Mouse (Mus musculus) cerebellum, postnatal 10 days (tissue): ENCODE results near the gene Sub1.

Experiments used
- DNase-seq, 2 experiments: peaks; one replicate each; pipeline ENCODE4 v3.0.0; 2021; ENCODE audit warnings: mixed read lengths in 2 of 2

Gene Sub1

DNA sequence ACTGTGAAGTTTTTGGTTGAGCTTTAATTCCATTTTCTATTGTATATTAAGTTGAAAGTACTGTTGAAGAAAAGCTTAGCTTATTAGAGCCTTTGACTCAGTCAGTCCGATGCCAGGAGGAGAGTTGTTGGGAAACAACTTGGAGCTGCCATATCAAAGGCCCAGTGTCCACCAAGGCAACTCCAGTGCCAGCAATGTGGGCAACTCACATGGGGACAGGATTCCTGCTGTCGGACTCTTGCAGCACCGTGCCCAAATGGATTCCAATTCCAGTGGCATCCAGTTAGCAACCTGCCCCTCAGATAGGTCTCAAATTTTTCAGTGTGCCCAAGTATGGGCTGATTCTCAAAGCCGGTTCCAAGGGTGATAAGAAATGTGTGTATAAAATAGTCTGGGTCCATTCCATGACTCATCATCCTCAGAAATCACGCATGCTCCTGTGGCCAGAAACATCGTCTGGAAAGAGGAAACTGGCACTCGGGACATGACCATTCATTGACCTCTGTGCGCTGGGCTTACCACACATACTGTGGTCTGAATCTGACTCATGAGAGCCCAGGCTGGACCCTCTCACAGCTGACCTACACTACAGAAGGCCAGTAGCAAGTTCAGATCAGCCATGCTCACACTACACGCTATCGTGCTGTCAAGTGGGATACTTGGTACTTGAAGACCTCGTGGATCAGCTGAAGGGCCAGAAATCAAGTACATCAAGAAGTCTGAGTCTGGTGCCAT lies 32.8 kb downstream of the Sub1 start:
- no peak for DNase-seq

DNA sequence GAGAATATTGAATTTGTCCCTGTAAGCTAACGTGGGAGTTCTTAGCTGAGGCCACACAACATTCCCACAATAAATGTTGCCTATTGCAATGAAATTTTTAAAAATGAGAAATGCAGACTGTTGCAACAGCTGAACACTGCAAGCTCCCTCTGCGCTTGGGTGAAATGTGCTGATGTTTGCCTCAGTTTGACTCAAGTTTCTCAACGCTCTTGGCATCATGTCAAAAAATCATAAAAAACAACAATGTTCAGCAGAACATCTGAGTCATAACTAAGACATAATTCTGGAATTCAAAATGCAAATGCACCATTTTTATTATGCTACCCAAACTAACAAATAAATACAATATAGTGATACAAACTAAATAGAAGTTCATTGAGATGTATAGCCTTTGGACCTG lies 37.1 kb downstream of the Sub1 start:
- no peak for DNase-seq

DNA sequence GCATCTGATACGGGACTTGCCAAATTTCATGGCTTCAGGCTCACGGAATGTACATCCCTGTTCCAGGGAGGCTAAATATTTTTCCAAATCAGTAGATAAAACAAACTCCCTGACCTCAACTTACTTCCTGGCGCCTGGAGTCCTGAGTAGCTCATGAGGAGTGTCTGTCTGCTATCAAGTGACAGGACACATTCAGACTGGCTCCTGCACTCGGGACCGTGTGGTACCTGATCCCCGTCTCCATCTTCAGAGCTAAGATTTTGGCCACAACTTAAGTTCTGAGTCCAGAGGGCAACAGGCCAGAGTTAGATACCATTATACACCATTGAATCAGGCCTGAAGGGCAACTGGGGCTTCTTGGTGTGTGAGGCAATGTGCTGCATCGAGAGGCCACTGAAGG lies 40.7 kb downstream of the Sub1 start:
- no peak for DNase-seq

DNA sequence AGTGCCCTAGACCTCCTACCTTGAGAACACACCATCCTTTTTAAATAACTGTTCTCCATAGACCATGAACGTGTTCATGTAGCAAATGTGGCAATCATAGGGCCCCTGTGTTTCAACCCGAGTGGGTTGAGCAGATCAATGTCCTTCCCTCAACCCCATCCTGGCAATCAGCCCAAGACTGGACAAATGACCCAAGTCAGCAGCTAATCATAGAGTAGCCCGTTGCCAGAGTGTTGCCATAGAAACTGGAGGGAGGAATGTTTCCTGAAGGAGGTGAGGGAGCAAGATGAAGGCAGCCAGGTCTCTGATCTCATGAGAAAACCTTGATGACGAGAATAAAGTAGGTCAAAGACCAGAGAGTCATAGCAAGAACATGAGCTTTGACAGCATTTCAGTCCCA lies 42.6 kb downstream of the Sub1 start:
- DNase-seq, result no peak

- no peak for DNase-seq
Measured at GRCm38 (mm10) chr15:11952159-11952558, 44.6 kb downstream of the Sub1 start.

DNA sequence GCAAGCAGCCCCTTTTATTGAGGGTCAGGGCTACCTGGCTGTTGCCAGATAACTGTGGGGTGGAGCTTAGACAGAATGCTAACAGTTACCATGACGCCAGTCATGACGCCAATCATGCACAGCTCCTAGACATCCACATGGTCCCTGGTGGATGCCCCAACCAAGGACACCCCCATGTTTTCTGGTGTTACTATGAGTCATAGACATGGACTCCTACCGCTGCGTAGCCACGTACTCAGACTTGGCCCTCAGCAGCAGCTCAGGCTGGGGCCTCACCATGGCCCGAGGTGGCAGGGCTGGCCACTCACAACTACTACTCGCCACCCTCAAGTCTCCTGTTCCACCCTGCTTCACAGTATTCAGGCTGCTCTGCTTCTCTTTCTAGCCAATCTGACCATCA lies 45.6 kb downstream of the Sub1 start:
- DNase-seq, result no peak

DNA sequence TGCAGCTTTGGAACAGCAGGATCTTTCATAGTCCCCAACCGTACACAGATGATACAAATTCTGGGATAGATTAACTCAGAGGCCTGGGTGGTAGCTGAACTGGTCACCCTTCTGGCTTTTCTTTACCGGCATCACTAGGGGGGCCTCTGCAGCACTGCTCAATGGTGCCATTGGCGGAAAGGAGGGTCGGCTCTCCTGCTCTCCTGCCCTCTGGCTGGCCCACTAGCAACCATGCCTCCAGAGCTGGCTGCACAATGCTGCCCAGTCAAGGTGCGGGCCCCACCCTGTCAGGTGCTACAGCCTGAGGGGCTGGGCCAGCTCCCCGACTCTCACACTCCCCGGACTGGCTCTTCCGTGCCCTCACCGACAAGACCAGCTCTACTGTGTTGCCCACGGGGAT lies 46.6 kb downstream of the Sub1 start:
- DNase-seq, result no peak

- DNase-seq, result no peak
Measured at GRCm38 (mm10) chr15:11949490-11949889, 47.3 kb downstream of the Sub1 start.

- no peak for DNase-seq
Measured at GRCm38 (mm10) chr15:11940855-11941254, 55.9 kb downstream of the Sub1 start.
